Mouse (Mus musculus) stomach, embryonic 16.5 days (tissue): ENCODE measurements around the gene Itm2c. TPM values are rescaled to one million over a fixed set of nuclear protein-coding genes. Genes with fewer than 3 reads are reported as not detected.
A peak's percentile ranks its signal among the peaks of the same experiment; 100 is the strongest.

ENCODE experiments used
- ATAC-seq: fragments of 200-750 bp; cut with Nextera tagmentation; 2 replicates; pipeline ENCODE4 v1.8.0; 2017; ENCODE audit warnings: moderate number of reproducible peaks, moderate TSS enrichment; ENCODE audit not compliant: insufficient read depth, low FRiP score
- H3K27ac ChIP-seq: fragments of 300-500 bp; sonication (generic); 2 replicates; pipeline ENCODE4 v1.5.1; 2014; ENCODE audit warnings: low read length
- H3K27me3 ChIP-seq: fragments of 300-500 bp; sonication (generic); 2 replicates; pipeline ENCODE4 v1.6.1; 2014; ENCODE audit warnings: low read length, control low read depth, mixed read lengths; ENCODE audit not compliant: control insufficient read depth, insufficient read depth
- H3K36me3 ChIP-seq: fragments of 300-500 bp; sonication (generic); 2 replicates; pipeline ENCODE4 v1.6.1; 2014; ENCODE audit warnings: low read length; ENCODE audit not compliant: control insufficient read depth, insufficient read depth
- H3K4me1 ChIP-seq: fragments of 300-500 bp; sonication (generic); 2 replicates; pipeline ENCODE4 v1.6.1; 2014; ENCODE audit warnings: low read length, control low read depth, mixed read lengths; ENCODE audit not compliant: control insufficient read depth, insufficient read depth
- H3K4me2 ChIP-seq: fragments of 300-500 bp; sonication (generic); 2 replicates; pipeline ENCODE4 v1.6.1; 2014; ENCODE audit warnings: low read depth, low read length, mixed read lengths
- H3K4me3 ChIP-seq: fragments of 300-500 bp; sonication (generic); replicated peaks from 2 replicates; pipeline ENCODE4 v1.5.1; 2014; ENCODE audit warnings: mild to moderate bottlenecking, low read length
- H3K9ac ChIP-seq: fragments of 300-500 bp; sonication (generic); 2 replicates; pipeline ENCODE4 v1.6.1; 2014; ENCODE audit warnings: low read length
- H3K9me3 ChIP-seq: fragments of 300-500 bp; sonication (generic); replicated peaks from 2 replicates; pipeline ENCODE4 v1.6.1; 2016; ENCODE audit warnings: low read length, control low read depth; ENCODE audit not compliant: control insufficient read depth
- WGBS: fragments of 180-500 bp; shearing (Covaris S2); extraction: QIAGEN DNeasy Blood & Tissue Kit; methylation state at CpG from one replicate; pipeline ENCODE4 v1.1.7; 2014; 5-methylcytosine and 5-hydroxymethylcytosine counted together
- polyA plus RNA-seq: library from polyadenylated mRNA; unstranded; fragments of >200 nt; fragmentation: Nextera tagmentation; extraction: Ambion mirVana; gene quantifications from 2 replicates; pipeline ENCODE4 v1.2.1, GENCODE M21; 2015

Itm2c gene
- polyA plus RNA-seq, 1 experiment from 2014 or later: 175 TPM

DNA sequence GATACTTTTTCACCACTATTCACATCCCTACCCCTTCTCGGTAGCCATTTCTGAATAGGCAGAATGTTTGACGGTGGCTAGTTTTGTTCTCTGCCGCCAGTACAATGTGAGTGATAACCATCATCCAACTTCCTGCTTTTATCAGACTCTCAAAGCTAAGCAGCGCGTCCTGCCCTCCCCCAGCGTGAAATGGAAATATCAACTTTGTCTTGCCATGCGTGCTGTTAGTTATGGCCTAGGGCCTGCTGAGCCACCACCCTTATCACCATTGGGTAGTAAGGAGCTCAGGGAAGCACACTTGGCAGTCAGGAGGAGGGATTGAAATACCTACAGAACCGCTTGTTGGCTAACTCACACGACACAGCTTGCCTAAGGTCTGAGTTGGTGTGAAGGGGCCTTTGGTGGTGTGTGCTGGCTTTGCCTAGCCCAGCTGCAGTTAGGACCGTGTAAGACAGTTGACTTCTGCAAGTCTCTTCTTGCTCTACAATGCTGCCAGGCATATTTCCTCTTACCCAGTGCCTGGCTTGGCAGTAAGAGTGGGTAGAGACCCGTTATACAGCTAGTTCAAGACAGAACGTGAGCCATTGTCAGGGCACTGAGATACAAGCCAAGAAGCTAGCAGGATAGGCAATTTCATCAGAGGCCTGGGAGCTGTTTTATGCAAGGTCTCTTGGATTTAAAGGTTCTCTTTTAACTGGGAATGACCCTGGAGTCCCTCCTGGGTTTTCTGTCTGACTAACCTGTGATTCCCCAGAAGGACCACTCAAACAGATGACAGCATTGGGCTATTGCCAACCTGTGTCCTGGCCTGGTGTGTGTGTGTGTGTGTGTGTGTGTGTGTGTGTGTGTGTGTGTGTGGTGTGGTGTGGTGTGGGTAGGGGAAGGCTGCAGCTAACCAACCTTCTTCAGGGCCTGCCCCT lies 3.0 kb downstream of the Itm2c start:
- H3K36me3 ChIP-seq: no peaks in the 10 kb centered on the region
- no peak overlapping the region for H3K4me3 ChIP-seq
- H3K4me2 ChIP-seq: peak overlapping the region; percentile 85; the same call in 1 of the 2 replicates
- WGBS: 50% methylated on average over 12 of the region's 12 CpGs
- H3K4me1 ChIP-seq: peaks cover 67% of the 10 kb centered on the region
- no peak for ATAC-seq
- peak overlapping the region; percentile 69 for H3K27ac ChIP-seq
- H3K9me3 ChIP-seq: no peaks in the 10 kb centered on the region
- no peaks in the 10 kb centered on the region for H3K27me3 ChIP-seq
- H3K9ac ChIP-seq: no peak overlapping the region

- 26% methylated on average over 8 of the region's 8 CpGs for WGBS
- peak; percentile 16; the same call in 1 of the 2 replicates for ATAC-seq
- peaks cover 76% of the 10 kb centered on the region for H3K4me1 ChIP-seq
Observed at GRCm38 (mm10) chr1:85897901-85898760, 4.0 kb downstream of the Itm2c start.

GRCm38 (mm10) chr1:85898761-85899387 lies 4.8 kb downstream of the Itm2c start:
- Histone ChIP-seq H3K4me2 (0 out of 2 replicates have a peak overlapping the region, but pooled peaks have one; percentile 14), H3K9ac (peak overlapping the region; percentile 31), H3K27me3 (no peaks in the 10 kb centered on the region), H3K27ac (peak overlapping the region; percentile 69), H3K4me3 (no peak overlapping the region), H3K36me3 (peaks cover 4% of the 10 kb centered on the region; the same call in 1 of the 2 replicates), H3K9me3 (no peaks in the 10 kb centered on the region), H3K4me1 (peaks cover 75% of the 10 kb centered on the region)
- no peak for ATAC-seq
- 51% methylated on average over 12 of the region's 12 CpGs for WGBS

More at GRCm38 (mm10) chr1:85897901-85898760, 4.0 kb downstream of the Itm2c start:
- H3K27ac ChIP-seq: peak overlapping the region; percentile 69
- no peak overlapping the region for H3K4me3 ChIP-seq
- H3K27me3 ChIP-seq: no peaks in the 10 kb centered on the region
- 0 out of 2 replicates have a peak overlapping the region, but pooled peaks have one; percentile 14 for H3K4me2 ChIP-seq
- H3K9ac ChIP-seq: peak overlapping the region; percentile 31
- no peaks in the 10 kb centered on the region for H3K9me3 ChIP-seq
- H3K36me3 ChIP-seq: no peaks in the 10 kb centered on the region

DNA sequence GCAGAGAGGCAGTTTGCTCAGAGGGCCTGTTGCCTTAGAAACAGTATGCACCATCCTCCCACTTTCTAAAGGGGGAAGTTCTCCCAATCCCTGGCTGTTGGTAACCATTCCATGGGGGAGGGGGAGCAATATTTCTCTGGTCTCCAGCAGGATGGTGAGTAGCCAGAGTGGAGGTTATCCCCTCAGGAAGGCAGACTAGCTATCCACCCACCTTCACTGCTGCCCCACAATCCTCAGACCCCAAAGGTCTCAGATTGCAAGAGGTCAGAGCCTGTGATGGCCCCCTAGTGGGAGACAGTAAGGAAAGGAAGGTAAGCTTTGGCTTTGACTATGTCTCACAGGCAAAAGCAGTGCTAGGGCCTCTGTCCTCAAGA lies 5.3 kb downstream of the Itm2c start:
- Histone ChIP-seq H3K9ac (0 out of 2 replicates have a peak overlapping the region, but pooled peaks have one; percentile 20), H3K27ac (peak overlapping the region; percentile 22), H3K9me3 (no peaks in the 10 kb centered on the region), H3K4me1 (peaks cover 72% of the 10 kb centered on the region), H3K4me2 (no peak overlapping the region), H3K36me3 (peaks cover 6% of the 10 kb centered on the region; the same call in 1 of the 2 replicates), H3K27me3 (no peaks in the 10 kb centered on the region), H3K4me3 (no peak overlapping the region)
- no peak for ATAC-seq

DNA sequence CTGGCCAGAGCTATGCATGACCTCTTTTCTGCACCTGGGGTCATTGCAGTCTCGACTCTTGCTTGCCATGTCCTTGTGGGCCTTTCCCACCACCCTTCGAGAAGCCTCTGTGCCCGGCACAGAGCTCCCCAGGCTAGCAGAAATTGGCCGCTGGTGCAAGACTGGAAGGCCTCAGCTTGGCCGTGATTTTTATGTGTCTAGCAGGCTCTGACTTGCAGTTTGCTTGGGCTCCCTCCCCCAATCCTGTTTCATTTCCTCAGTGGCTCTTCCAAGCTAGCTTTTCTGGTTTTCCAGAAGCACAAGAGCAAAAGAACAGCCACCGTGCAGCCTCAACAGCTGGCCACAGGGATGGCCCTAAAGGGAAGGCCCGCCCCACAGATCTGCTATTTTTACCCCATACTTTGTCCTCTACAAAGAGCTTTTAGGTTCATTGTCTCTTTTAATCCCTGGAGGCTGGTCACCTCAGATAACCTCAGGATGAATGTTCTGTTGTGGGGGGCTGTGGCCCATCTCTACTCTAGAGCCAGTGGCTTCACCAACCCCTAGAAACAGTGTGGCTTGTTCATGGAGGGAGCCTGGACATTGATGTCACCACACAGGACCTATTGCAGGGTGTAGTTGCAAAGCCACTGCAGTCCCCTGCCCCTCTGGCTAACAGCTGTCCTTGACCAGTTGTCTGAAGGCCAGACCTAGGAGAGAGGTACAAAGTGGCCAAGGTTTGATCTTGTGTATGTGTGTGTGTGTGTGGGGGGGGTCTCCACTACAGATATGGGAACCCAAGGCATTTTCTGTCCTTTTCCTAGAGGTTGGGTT lies 6.6 kb downstream of the Itm2c start:
- no peak for ATAC-seq
- Histone ChIP-seq H3K4me3 (no peak overlapping the region), H3K9me3 (no peaks in the 10 kb centered on the region), H3K9ac (no peak overlapping the region), H3K4me2 (no peak overlapping the region), H3K36me3 (peaks cover 11% of the 10 kb centered on the region; the same call in 1 of the 2 replicates), H3K27ac (peak overlapping the region; percentile 66), H3K27me3 (no peaks in the 10 kb centered on the region), H3K4me1 (peaks cover 69% of the 10 kb centered on the region)
- WGBS: 58% methylated on average over 7 of the region's 7 CpGs

DNA sequence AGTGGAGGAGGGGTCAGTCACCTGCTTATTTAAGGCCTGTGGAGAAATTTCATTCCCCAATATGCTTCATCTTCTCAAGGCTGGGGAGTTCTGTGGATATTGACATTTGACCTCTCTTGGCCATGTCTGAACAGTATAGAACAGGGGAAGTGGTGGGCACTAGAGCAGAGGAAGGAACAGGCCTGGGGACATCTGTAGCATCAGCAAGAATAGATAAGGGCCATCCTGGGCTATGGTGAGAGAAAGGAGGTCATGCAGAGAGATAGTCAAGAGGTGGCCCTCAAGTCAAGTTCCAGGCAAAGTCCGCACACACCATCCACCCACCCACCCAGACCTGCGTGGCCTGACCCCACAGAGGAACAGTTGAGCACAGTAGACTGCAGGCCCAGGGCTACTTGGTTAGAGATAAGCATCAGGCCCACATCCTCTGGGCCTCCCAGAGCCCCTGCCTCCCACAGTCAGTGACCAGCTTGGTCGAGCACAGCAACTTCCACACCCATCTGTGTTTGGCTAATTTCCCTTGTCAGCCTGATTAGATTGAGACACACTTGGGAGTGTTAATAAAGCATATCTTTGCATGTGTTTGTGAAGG lies 7.5 kb downstream of the Itm2c start:
- H3K27ac ChIP-seq: peak overlapping the region; percentile 62; the same call in 1 of the 2 replicates
- no peaks in the 10 kb centered on the region for H3K27me3 ChIP-seq
- H3K4me2 ChIP-seq: no peak overlapping the region
- H3K36me3 ChIP-seq: peaks cover 13% of the 10 kb centered on the region; the same call in 1 of the 2 replicates
- no peak overlapping the region for H3K4me3 ChIP-seq
- H3K9ac ChIP-seq: no peak overlapping the region
- H3K4me1 ChIP-seq: peaks cover 62% of the 10 kb centered on the region
- ATAC-seq: peak; percentile 22; the same call in 1 of the 2 replicates
- no peaks in the 10 kb centered on the region for H3K9me3 ChIP-seq
- WGBS: 50% methylated on average over 3 of the region's 3 CpGs

GRCm38 (mm10) chr1:85902108-85902561 lies 8.1 kb downstream of the Itm2c start:
- Histone ChIP-seq H3K4me3 (no peak overlapping the region), H3K36me3 (peaks cover 15% of the 10 kb centered on the region; the same call in 1 of the 2 replicates), H3K27ac (peak overlapping the region; percentile 43; the same call in 1 of the 2 replicates), H3K4me2 (no peak overlapping the region), H3K4me1 (peaks cover 56% of the 10 kb centered on the region), H3K9ac (no peak overlapping the region), H3K9me3 (no peaks in the 10 kb centered on the region), H3K27me3 (no peaks in the 10 kb centered on the region)
- WGBS: 23% methylated on average over 5 of the region's 7 CpGs
- ATAC-seq: peak; percentile 38; the same call in 1 of the 2 replicates
